In the genomic region with DNA sequence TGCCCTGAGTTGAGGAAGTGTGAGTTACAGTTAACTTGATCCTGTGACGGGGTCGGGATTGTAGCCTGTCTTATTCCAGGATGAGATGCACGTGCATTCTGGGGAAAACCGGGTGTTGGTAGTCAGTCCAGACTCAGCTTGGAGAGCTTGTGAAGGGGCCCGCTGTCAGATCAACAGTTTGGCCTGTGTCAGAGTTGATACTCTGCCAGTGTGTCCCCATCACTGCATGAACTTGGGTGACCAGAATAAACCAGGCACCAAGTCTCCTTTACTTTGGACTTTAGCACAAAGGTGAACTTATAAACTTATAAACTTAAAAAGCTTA, we compare ENCODE assay signal across 8 mouse cellular contexts. TPM values are rescaled to one million over a fixed set of nuclear protein-coding genes. Genes with fewer than 3 reads are reported as not detected.
DNase-seq lines count a peak whose midpoint lies in the region; ATAC-seq and TF ChIP-seq lines count a peak whose summit lies in the region.

No protein-coding gene starts in this region.

- H3K4me2 ChIP-seq in embryonic facial prominence, embryonic 11.5 days (ENCODE audit: low read depth, low read length), result peak overlapping the region; percentile 95
- peak overlapping the region; percentile 92 for H3K4me2 ChIP-seq in intestine, postnatal 0 days (replicated peaks; ENCODE audit: low read depth)
- peak overlapping the region; percentile 98 for H3K4me2 ChIP-seq in neural tube, embryonic 12.5 days (replicated peaks)

- peaks cover under 1% of the 10 kb centered on the region; the same call in 1 of the 2 replicates for H3K36me3 ChIP-seq in embryonic facial prominence, embryonic 11.5 days (replicated peaks; ENCODE audit: control insufficient read depth, insufficient read depth, low read depth, low read length)
- H3K36me3 ChIP-seq in intestine, postnatal 0 days (ENCODE audit: control insufficient read depth, insufficient read depth), result peaks cover 23% of the 10 kb centered on the region
- peaks cover 20% of the 10 kb centered on the region for H3K36me3 ChIP-seq in neural tube, embryonic 12.5 days

- H3K27me3 ChIP-seq in embryonic facial prominence, embryonic 11.5 days (ENCODE audit: control insufficient read depth, insufficient read depth, low read length), result no peaks in the 10 kb centered on the region
- no peaks in the 10 kb centered on the region for H3K27me3 ChIP-seq in intestine, postnatal 0 days (replicated peaks; ENCODE audit: control insufficient read depth, insufficient read depth, low read length)
- H3K27me3 ChIP-seq in neural tube, embryonic 12.5 days (replicated peaks), result no peaks in the 10 kb centered on the region

- TF ChIP-seq CTCF in layer of hippocampus, adult 2 months (conservative IDR thresholded peaks at IDR 0.05), result no peak
- TF ChIP-seq CTCF in intestine, postnatal 0 days (IDR thresholded peaks at IDR 0.05; ENCODE audit: low read depth), result no peak

- H3K4me3 ChIP-seq in layer of hippocampus, adult 2 months, result peak overlapping the region; percentile 67
- H3K4me3 ChIP-seq in embryonic facial prominence, embryonic 11.5 days (ENCODE audit: low read depth, low read length), result peak overlapping the region; percentile 94
- peak overlapping the region; percentile 98 for H3K4me3 ChIP-seq in intestine, postnatal 0 days (ENCODE audit: low read depth, low read length)
- peak overlapping the region; percentile 96 for H3K4me3 ChIP-seq in neural tube, embryonic 12.5 days

- DNase-seq in layer of hippocampus, adult 2 months (ENCODE audit: low spot score in 2 of 2), result no peak
- no peak for DNase-seq in layer of hippocampus, adult 9-10 months (ENCODE audit: low spot score)
- no peak for DNase-seq in embryonic facial prominence, embryonic 11.5 days (ENCODE audit: low spot score)
- DNase-seq in layer of hippocampus, adult 8-10 months (ENCODE audit: low spot score in 2 of 2), result no peak
- DNase-seq in frontal cortex, postnatal 36 days (ENCODE audit: low spot score in 2 of 2), result no peak
- no peak for DNase-seq in adrenal gland, adult 18-20 months (ENCODE audit: low spot score in 2 of 2)

- H3K27ac ChIP-seq in layer of hippocampus, adult 2 months, result peak overlapping the region; percentile 95
- no peak overlapping the region for H3K27ac ChIP-seq in embryonic facial prominence, embryonic 11.5 days (replicated peaks; ENCODE audit: low read depth, low read length)
- peak overlapping the region; percentile 70 for H3K27ac ChIP-seq in intestine, postnatal 0 days (ENCODE audit: low read depth, low read length)
- no peak overlapping the region for H3K27ac ChIP-seq in neural tube, embryonic 12.5 days

- peak overlapping the region; percentile 90 for H3K9ac ChIP-seq in embryonic facial prominence, embryonic 11.5 days (replicated peaks; ENCODE audit: low read length)
- H3K9ac ChIP-seq in intestine, postnatal 0 days (ENCODE audit: low read depth, low read length), result peak overlapping the region; percentile 85
- peak overlapping the region; percentile 90 for H3K9ac ChIP-seq in neural tube, embryonic 12.5 days

- no peaks in the 10 kb centered on the region for H3K9me3 ChIP-seq in embryonic facial prominence, embryonic 11.5 days (replicated peaks; ENCODE audit: control insufficient read depth, low read length)
- H3K9me3 ChIP-seq in intestine, postnatal 0 days (ENCODE audit: control insufficient read depth), result no peaks in the 10 kb centered on the region
- H3K9me3 ChIP-seq in neural tube, embryonic 12.5 days, result no peaks in the 10 kb centered on the region

- ATAC-seq in embryonic facial prominence, embryonic 11.5 days (replicated peaks; ENCODE audit: insufficient number of reproducible peaks, low FRiP score, low TSS enrichment, low read depth), result no peak
- ATAC-seq in intestine, postnatal 0 days, result 0 out of 2 replicates have a peak, but pooled peaks have one; percentile 19
- no peak for ATAC-seq in neural tube, embryonic 12.5 days (ENCODE audit: low FRiP score, low read depth)

- 4% methylated on average over 5 of the region's 5 CpGs for WGBS in embryonic facial prominence, embryonic 11.5 days
- WGBS in intestine, postnatal 0 days, result 2% methylated on average over 5 of the region's 5 CpGs
- 2% methylated on average over 5 of the region's 5 CpGs for WGBS in neural tube, embryonic 12.5 days

- peaks cover 8% of the 10 kb centered on the region for H3K4me1 ChIP-seq in embryonic facial prominence, embryonic 11.5 days (ENCODE audit: control insufficient read depth, insufficient read depth, low read length)
- peaks cover 11% of the 10 kb centered on the region for H3K4me1 ChIP-seq in intestine, postnatal 0 days (replicated peaks; ENCODE audit: control insufficient read depth, insufficient read depth, low read length)
- peaks cover 43% of the 10 kb centered on the region for H3K4me1 ChIP-seq in neural tube, embryonic 12.5 days

RNA-seq across cellular contexts. Expression of a gene that starts 0.8 kb away (rescaled TPM):
- total RNA-seq in layer of hippocampus, adult 2 months (2021), result 10 to 100 TPM; 32.5 to 35.5 TPM
- polyA plus RNA-seq in embryonic facial prominence, embryonic 11.5 days (2014; fragmentation: Nextera tagmentation; extraction: Ambion mirVana), result 15.0 and 18.4 TPM in 2 replicates
- polyA plus RNA-seq in intestine, postnatal 0 days (2015; fragmentation: Nextera tagmentation; extraction: Ambion mirVana), result 8.9 and 9.7 TPM in 2 replicates
- 20.5 TPM in 2 replicates for polyA plus RNA-seq in neural tube, embryonic 12.5 days (2016; fragmentation: Nextera tagmentation; extraction: Ambion mirVana)
- 10 to 100 TPM; 28.4 to 32.5 (median 31.0) TPM for total RNA-seq in layer of hippocampus, adult 8-10 months (2022)
- 10 to 100 TPM; 22.0 to 27.1 TPM for total RNA-seq in adrenal gland, adult 18-20 months (2021)

RNA-seq across cellular contexts. Expression of a gene that starts 24.2 kb away (rescaled TPM):
- 10 to 100 TPM; 66.0 to 69.3 TPM for total RNA-seq in layer of hippocampus, adult 2 months (2021)
- polyA plus RNA-seq in embryonic facial prominence, embryonic 11.5 days (2014; fragmentation: Nextera tagmentation; extraction: Ambion mirVana), result 33.0 and 35.0 TPM in 2 replicates
- 15.8 and 16.7 TPM in 2 replicates for polyA plus RNA-seq in intestine, postnatal 0 days (2015; fragmentation: Nextera tagmentation; extraction: Ambion mirVana)
- polyA plus RNA-seq in neural tube, embryonic 12.5 days (2016; fragmentation: Nextera tagmentation; extraction: Ambion mirVana), result 91.6 and 103 TPM in 2 replicates
- 10 to 100 TPM; 48.9 to 64.2 (median 56.8) TPM for total RNA-seq in layer of hippocampus, adult 8-10 months (2022)
- total RNA-seq in adrenal gland, adult 18-20 months (2021), result 10 to 100 TPM; 13.3 to 17.6 TPM

RNA-seq across cellular contexts. Expression of a gene that starts 24.2 kb away (rescaled TPM):
- total RNA-seq in layer of hippocampus, adult 2 months (2021), result 1 to 10 TPM; 5.3 to 6.5 TPM
- polyA plus RNA-seq in embryonic facial prominence, embryonic 11.5 days (2014; fragmentation: Nextera tagmentation; extraction: Ambion mirVana), result 0.14 and 0.39 TPM in 2 replicates
- polyA plus RNA-seq in intestine, postnatal 0 days (2015; fragmentation: Nextera tagmentation; extraction: Ambion mirVana), result 0.08 and 0.12 TPM in 2 replicates
- polyA plus RNA-seq in neural tube, embryonic 12.5 days (2016; fragmentation: Nextera tagmentation; extraction: Ambion mirVana), result 0.84 and 1.0 TPM in 2 replicates
- total RNA-seq in layer of hippocampus, adult 8-10 months (2022), result 1 to 10 TPM; 2.8 to 6.3 (median 4.8) TPM
- under 1 TPM; 0.06 to 0.10 TPM for total RNA-seq in adrenal gland, adult 18-20 months (2021)

RNA-seq across cellular contexts. Expression of a gene that starts 29.9 kb away (rescaled TPM):
- 100 to 1,000 TPM in 1 of 2 experiments, 10 to 100 TPM in 1; 91.3 to 103 TPM for total RNA-seq in layer of hippocampus, adult 2 months (2021)
- 45.1 and 52.2 TPM in 2 replicates for polyA plus RNA-seq in embryonic facial prominence, embryonic 11.5 days (2014; fragmentation: Nextera tagmentation; extraction: Ambion mirVana)
- polyA plus RNA-seq in intestine, postnatal 0 days (2015; fragmentation: Nextera tagmentation; extraction: Ambion mirVana), result 6.9 and 7.8 TPM in 2 replicates
- polyA plus RNA-seq in neural tube, embryonic 12.5 days (2016; fragmentation: Nextera tagmentation; extraction: Ambion mirVana), result 167 and 246 TPM in 2 replicates
- 10 to 100 TPM; 71.4 to 92.2 (median 75.7) TPM for total RNA-seq in layer of hippocampus, adult 8-10 months (2022)
- total RNA-seq in adrenal gland, adult 18-20 months (2021), result 1 to 10 TPM; 5.8 to 6.0 TPM

RNA-seq across cellular contexts. Expression of a gene that starts 40.0 kb away (rescaled TPM):
- 100 to 1,000 TPM; 462 to 508 TPM for total RNA-seq in layer of hippocampus, adult 2 months (2021)
- 315 and 331 TPM in 2 replicates for polyA plus RNA-seq in embryonic facial prominence, embryonic 11.5 days (2014; fragmentation: Nextera tagmentation; extraction: Ambion mirVana)
- polyA plus RNA-seq in intestine, postnatal 0 days (2015; fragmentation: Nextera tagmentation; extraction: Ambion mirVana), result 113 and 117 TPM in 2 replicates
- polyA plus RNA-seq in neural tube, embryonic 12.5 days (2016; fragmentation: Nextera tagmentation; extraction: Ambion mirVana), result 594 and 608 TPM in 2 replicates
- 100 to 1,000 TPM; 426 to 450 (median 442) TPM for total RNA-seq in layer of hippocampus, adult 8-10 months (2022)
- total RNA-seq in adrenal gland, adult 18-20 months (2021), result 100 to 1,000 TPM; 171 to 177 TPM

Comparison
In these comparisons a context has a peak if more than half of its experiments do, and no peak if none do; other contexts are left out.
1. H3K27ac ChIP-seq: peak in layer of hippocampus, adult 2 months (single experiment) and intestine, postnatal 0 days (single experiment); none in embryonic facial prominence, embryonic 11.5 days (single experiment) and neural tube, embryonic 12.5 days (single experiment).
2. Peak in every context shown above with its lines, with median percentiles within 50 percentile points of each other: H3K4me3 ChIP-seq, H3K4me2 ChIP-seq and H3K9ac ChIP-seq.